Mouse (Mus musculus) MEL (cell line): Measurements from ENCODE around the gene Ctnnd2.

ENCODE experiments used
- CHD1 ChIP-seq: IDR thresholded peaks from 2 replicates; pipeline ENCODE4 v1.6.1; 2012; ENCODE audit warnings: low read depth, mild to moderate bottlenecking, inconsistent platforms, low read length, improper control_type of control experiment
- EP300 ChIP-seq, 2 experiments: IDR thresholded peaks; 2 replicates each; pipeline ENCODE4 v1.6.1; 2011; ENCODE audit warnings: improper control_type of control experiment in 2 of 2, low read length in 2 of 2, low read depth in 1 of 2, mild to moderate bottlenecking in 1 of 2
- ZNF384 ChIP-seq: IDR thresholded peaks from 2 replicates; pipeline ENCODE4 v1.6.1; 2012; ENCODE audit warnings: low read depth, mild to moderate bottlenecking, inconsistent platforms, low read length, improper control_type of control experiment

- TF ChIP-seq ZNF384 (no peak), CHD1 (no peak), EP300 (IDR thresholded peaks at IDR 0.05; ENCODE audit: low read depth in 1 of 2, low read length in 2 of 2) (no peak)
These were observed 542.4 kb downstream of the Ctnnd2 start for GRCm38 (mm10) chr15:30714823-30715222.
